ENCODE assay signal across 9 mouse cellular contexts in the genomic region with DNA sequence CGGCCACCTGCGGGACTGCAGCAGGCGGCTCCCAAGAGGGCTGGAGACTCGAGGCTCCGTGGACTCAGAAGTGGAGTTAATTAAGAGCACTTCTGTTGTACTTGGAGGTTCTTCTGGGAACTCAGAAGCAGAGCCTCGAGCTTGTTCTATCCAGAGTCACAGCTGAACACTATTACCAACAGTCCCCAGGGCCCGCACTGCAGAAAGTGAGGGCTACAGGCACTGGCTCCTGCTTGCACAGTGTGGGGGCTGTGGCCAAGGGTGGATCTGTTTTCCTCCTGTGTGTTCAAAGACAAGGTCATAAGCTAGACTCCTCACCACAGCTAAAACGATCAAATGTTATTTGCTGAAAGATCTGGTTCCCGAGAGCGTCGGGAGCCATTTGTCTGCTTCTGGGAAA. TPM values are rescaled to one million over a fixed set of nuclear protein-coding genes. Genes with fewer than 3 reads are reported as not detected.
DNase-seq lines count a peak whose midpoint lies in the region; ATAC-seq lines count a peak whose summit lies in the region.
"Had no signal": no experiment of that assay in that cellular context is flagged by ENCODE, and none has a peak within 500 bp of the region (broad histone marks: within the 10 kb centered on the region; RNA-seq: fewer than 3 reads in every experiment).

No protein-coding gene starts in this region.

- no peaks in the 10 kb centered on the region for H3K36me3 ChIP-seq in intestine, embryonic 15.5 days
- H3K36me3 ChIP-seq in intestine, embryonic 16.5 days (ENCODE audit: control insufficient read depth, insufficient read depth, low read length) = no peaks in the 10 kb centered on the region
- no peaks in the 10 kb centered on the region; the same call in 1 of the 2 replicates for H3K36me3 ChIP-seq in lung, embryonic 16.5 days (ENCODE audit: control insufficient read depth, insufficient read depth, low read length)

- no peaks in the 10 kb centered on the region for H3K4me1 ChIP-seq in intestine, embryonic 15.5 days (replicated peaks)
- 0 out of 2 replicates have a peak, but pooled peaks cover 2% of the 10 kb centered on the region for H3K4me1 ChIP-seq in intestine, embryonic 16.5 days (ENCODE audit: control insufficient read depth, insufficient read depth, low read length)
- H3K4me1 ChIP-seq in lung, embryonic 16.5 days (replicated peaks; ENCODE audit: control insufficient read depth, insufficient read depth, low read length) = peaks cover 5% of the 10 kb centered on the region; the same call in 1 of the 2 replicates

- H3K9ac ChIP-seq in intestine, embryonic 15.5 days = no peak overlapping the region
- no peak overlapping the region for H3K9ac ChIP-seq in intestine, embryonic 16.5 days (ENCODE audit: low read depth, low read length)
- no peak overlapping the region for H3K9ac ChIP-seq in lung, embryonic 16.5 days (ENCODE audit: low read length)
- H3K9ac ChIP-seq: lung, embryonic 15.5 days had no signal

- no peak for ATAC-seq in intestine, embryonic 15.5 days
- ATAC-seq in intestine, embryonic 16.5 days = no peak
- 0 out of 2 replicates have a peak, but pooled peaks have one; percentile 27 for ATAC-seq in lung, embryonic 16.5 days (ENCODE audit: low read depth)
- no peak for ATAC-seq in CD4-positive, CD25-positive, alpha-beta regulatory T cell, adult 4 months

- H3K9me3 ChIP-seq in intestine, embryonic 15.5 days = no peaks in the 10 kb centered on the region
- H3K9me3 ChIP-seq in intestine, embryonic 16.5 days (ENCODE audit: control insufficient read depth, low read length) = no peaks in the 10 kb centered on the region
- no peaks in the 10 kb centered on the region for H3K9me3 ChIP-seq in lung, embryonic 16.5 days (ENCODE audit: control insufficient read depth, low read length)
- H3K9me3 ChIP-seq: lung, embryonic 15.5 days had no signal

- no peak overlapping the region for H3K4me3 ChIP-seq in intestine, embryonic 15.5 days (replicated peaks)
- H3K4me3 ChIP-seq in intestine, embryonic 16.5 days (ENCODE audit: low read length) = no peak overlapping the region
- no peak overlapping the region for H3K4me3 ChIP-seq in lung, embryonic 16.5 days (ENCODE audit: low read length)
- H3K4me3 ChIP-seq: erythroblast, embryonic 14.5 days had no signal

- H3K27me3 ChIP-seq in intestine, embryonic 15.5 days (replicated peaks) = no peaks in the 10 kb centered on the region
- H3K27me3 ChIP-seq in intestine, embryonic 16.5 days (replicated peaks; ENCODE audit: control insufficient read depth, insufficient read depth, low read length) = no peaks in the 10 kb centered on the region
- H3K27me3 ChIP-seq in lung, embryonic 16.5 days (ENCODE audit: control insufficient read depth, insufficient read depth, low read depth, low read length) = no peaks in the 10 kb centered on the region
- H3K27me3 ChIP-seq: lung, embryonic 15.5 days had no signal

- peak overlapping the region; percentile 49; the same call in 1 of the 2 replicates for H3K4me2 ChIP-seq in intestine, embryonic 15.5 days (replicated peaks)
- no peak overlapping the region for H3K4me2 ChIP-seq in intestine, embryonic 16.5 days (ENCODE audit: low read depth, low read length)
- no peak overlapping the region for H3K4me2 ChIP-seq in lung, embryonic 16.5 days (ENCODE audit: low read depth, low read length)

- no peak overlapping the region for H3K27ac ChIP-seq in intestine, embryonic 15.5 days
- no peak overlapping the region for H3K27ac ChIP-seq in intestine, embryonic 16.5 days (ENCODE audit: low read length)
- H3K27ac ChIP-seq in lung, embryonic 16.5 days (ENCODE audit: low read length) = peak overlapping the region; percentile 16; the same call in 1 of the 2 replicates
- H3K27ac ChIP-seq: lung, embryonic 15.5 days had no signal

- peak; percentile 7 for DNase-seq in brain, adult 2 months (ENCODE audit: low read depth, low spot score)
- DNase-seq in gastrocnemius, postnatal 10 days = peak; percentile 22
- DNase-seq in spleen, adult 12 weeks (ENCODE audit: low spot score) = no peak

- 64% methylated on average over 11 of the region's 11 CpGs for WGBS in intestine, embryonic 15.5 days
- 69% methylated on average over 11 of the region's 11 CpGs for WGBS in intestine, embryonic 16.5 days
- 51% methylated on average over 11 of the region's 11 CpGs for WGBS in lung, embryonic 16.5 days

RNA-seq across cellular contexts. Expression of gene Pdcd5, which starts 38.9 kb away (rescaled TPM):
- polyA plus RNA-seq in intestine, embryonic 15.5 days (2015; fragmentation: Nextera tagmentation; extraction: Ambion mirVana) = 193 and 197 TPM in 2 replicates
- 170 and 184 TPM in 2 replicates for polyA plus RNA-seq in intestine, embryonic 16.5 days (2015; fragmentation: Nextera tagmentation; extraction: Ambion mirVana)
- total RNA-seq in gastrocnemius, postnatal 10 days (2021) = 100 to 1,000 TPM; 133 to 141 TPM
- 223 and 224 TPM in 2 replicates for polyA plus RNA-seq in lung, embryonic 16.5 days (2015; fragmentation: Nextera tagmentation; extraction: Ambion mirVana)
- polyA plus RNA-seq in CD4-positive, CD25-positive, alpha-beta regulatory T cell, adult 4 months (2017; shearing (Covaris generic)) = 10 to 100 TPM; 77.3 to 77.7 TPM
